Mouse (Mus musculus): ENCODE data around the gene Vps50. TPM values are rescaled to one million over a fixed set of nuclear protein-coding genes. Genes with fewer than 3 reads are reported as not detected.

Vps50 gene
- polyA plus RNA-seq (2012; rRNA removed) = 1.7 and 2.1 TPM in 2 replicates

DNA sequence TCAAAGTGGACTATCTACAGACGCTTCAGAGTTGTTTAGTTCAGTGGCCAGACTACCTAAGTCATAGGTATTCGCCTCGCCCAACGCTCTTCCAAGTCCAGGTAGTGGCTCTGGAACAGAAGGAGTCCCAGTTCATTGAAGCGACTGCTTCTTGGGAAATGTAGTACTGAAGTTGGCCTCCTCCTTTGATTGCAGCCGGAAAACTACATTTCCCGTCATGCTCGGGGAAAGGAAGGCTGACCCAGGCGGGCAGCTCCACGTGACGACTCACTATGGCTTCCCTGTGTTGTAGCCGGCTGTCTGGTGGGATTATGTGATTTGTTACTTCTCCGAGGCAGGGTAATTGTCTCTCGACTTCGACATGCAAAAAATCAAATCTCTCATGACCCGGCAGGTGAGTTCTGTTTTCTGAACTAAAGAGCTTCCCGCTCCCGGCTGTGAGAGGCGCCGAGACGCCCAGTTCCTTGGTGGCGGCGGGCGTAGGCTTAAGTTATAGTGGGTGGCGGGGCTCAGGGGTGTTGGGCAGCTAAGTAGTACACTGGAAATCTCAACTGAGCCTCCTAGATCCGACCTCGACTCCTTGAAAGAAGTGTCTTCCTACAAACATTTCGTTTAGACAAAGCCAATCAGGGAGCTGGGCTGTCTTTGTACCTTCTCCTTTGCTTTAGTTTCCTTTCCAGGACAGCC lies at the start of gene Vps50, which contains the start of gene Hepacam2:
Gene Vps50, plus strand, starts transcription at position 221 of the 687 bp plus-strand sequence.
Gene Hepacam2, minus strand, starts transcription at position 137 of the 687 bp plus-strand sequence.

Other genes with a start within 250 kb of the Vps50 start
- 1.3 and 1.4 TPM in 2 replicates for gene Samd9l, start 98.8 kb upstream of the Vps50 start, polyA plus RNA-seq (2012; rRNA removed)
- 75.1 and 87.6 TPM in 2 replicates for gene Hepacam2, start 84 bp upstream of the Vps50 start, polyA plus RNA-seq (2012; rRNA removed)

Measured in colon, adult 2 months (tissue).